In the genomic region with DNA sequence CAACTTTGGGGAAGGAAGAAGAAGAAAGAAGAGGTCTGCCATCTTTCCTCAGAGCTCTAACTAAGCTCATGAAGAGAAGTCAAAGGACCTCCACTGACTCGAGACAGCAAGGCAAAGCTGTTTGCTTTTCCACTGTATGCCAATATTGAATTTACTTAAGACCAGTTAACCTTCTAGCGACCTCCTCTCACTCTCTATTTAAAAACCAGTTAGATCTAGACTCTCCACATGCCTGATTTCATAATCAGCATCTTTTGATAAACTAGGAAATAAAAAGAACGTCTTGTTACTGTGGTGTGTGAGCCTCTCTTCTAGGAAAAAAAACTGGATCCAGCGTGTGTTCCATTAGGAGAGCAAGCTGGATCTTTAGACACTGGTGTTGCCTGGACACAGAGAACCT, we compare ENCODE assay signal across 16 mouse cellular contexts. TPM values are rescaled to one million over a fixed set of nuclear protein-coding genes. Genes with fewer than 3 reads are reported as not detected.
DNase-seq lines count a peak whose midpoint lies in the region; ATAC-seq lines count a peak whose summit lies in the region.
"Had no signal": no experiment of that assay in that cellular context is flagged by ENCODE, and none has a peak within 500 bp of the region (broad histone marks: within the 10 kb centered on the region; RNA-seq: fewer than 3 reads in every experiment).

No protein-coding gene starts in this region.

- H3K4me3 ChIP-seq in heart, embryonic 12.5 days = no peak overlapping the region
- no peak overlapping the region for H3K4me3 ChIP-seq in limb, embryonic 15.5 days
- H3K4me3 ChIP-seq in limb, embryonic 10.5 days = no peak overlapping the region
- H3K4me3 ChIP-seq in liver, embryonic 11.5 days (ENCODE audit: low read depth, low read length) = no peak overlapping the region
- peak overlapping the region; percentile 42 for H3K4me3 ChIP-seq in liver, embryonic 16.5 days (ENCODE audit: low read depth, low read length)
- H3K4me3 ChIP-seq: embryonic facial prominence, embryonic 13.5 days; layer of hippocampus, adult 2 months; limb, embryonic 12.5 days had no signal

- intact Hi-C loops in heart, postnatal 14 days (cut with DNase I) = no loop called here

- 39% methylated on average over 4 of the region's 4 CpGs for WGBS in heart, embryonic 12.5 days
- WGBS in limb, embryonic 15.5 days = 45% methylated on average over 4 of the region's 4 CpGs
- 77% methylated on average over 4 of the region's 4 CpGs for WGBS in limb, embryonic 10.5 days
- WGBS in liver, embryonic 11.5 days = 56% methylated on average over 4 of the region's 4 CpGs
- WGBS in liver, embryonic 16.5 days (ENCODE audit: insufficient replicate concordance) = 39% methylated on average over 4 of the region's 4 CpGs

- ATAC-seq in heart, embryonic 12.5 days (ENCODE audit: insufficient number of reproducible peaks, low FRiP score) = no peak
- no peak for ATAC-seq in limb, embryonic 15.5 days (ENCODE audit: insufficient number of reproducible peaks, low FRiP score, low TSS enrichment, low read depth)
- ATAC-seq in liver, embryonic 11.5 days (replicated peaks; ENCODE audit: low FRiP score) = no peak
- ATAC-seq in liver, embryonic 16.5 days (ENCODE audit: low read depth) = no peak
- ATAC-seq: hindbrain, embryonic 16.5 days had no signal

- DNase-seq in heart, postnatal 14 days = no peak
- DNase-seq in limb, embryonic 10.5 days (ENCODE audit: low spot score) = no peak
- no peak for DNase-seq in liver, embryonic 11.5 days (ENCODE audit: low spot score)
- DNase-seq in urinary bladder, postnatal 10 days (ENCODE audit: low spot score) = no peak
- no peak for DNase-seq in neural tube, embryonic 10.5 days (ENCODE audit: extremely low spot score, low spot score)
- DNase-seq: adrenal gland, adult 2 months; cerebellum, adult 18-20 months; thymus, postnatal 14 days had no signal

- H3K4me1 ChIP-seq in heart, embryonic 12.5 days (replicated peaks) = peaks cover 85% of the 10 kb centered on the region
- H3K4me1 ChIP-seq in limb, embryonic 15.5 days = peaks cover 85% of the 10 kb centered on the region
- H3K4me1 ChIP-seq in limb, embryonic 10.5 days = peaks cover 77% of the 10 kb centered on the region
- peaks cover 91% of the 10 kb centered on the region for H3K4me1 ChIP-seq in liver, embryonic 11.5 days (replicated peaks; ENCODE audit: control insufficient read depth, insufficient read depth, low read length)
- peaks cover 94% of the 10 kb centered on the region for H3K4me1 ChIP-seq in liver, embryonic 16.5 days (ENCODE audit: control insufficient read depth, low read depth, low read length)

- no peaks in the 10 kb centered on the region for H3K36me3 ChIP-seq in heart, embryonic 12.5 days
- no peaks in the 10 kb centered on the region for H3K36me3 ChIP-seq in limb, embryonic 15.5 days
- H3K36me3 ChIP-seq in limb, embryonic 10.5 days = no peaks in the 10 kb centered on the region
- no peaks in the 10 kb centered on the region; the same call in 1 of the 2 replicates for H3K36me3 ChIP-seq in liver, embryonic 11.5 days (ENCODE audit: control insufficient read depth, insufficient read depth, low read length)
- peaks cover 3% of the 10 kb centered on the region for H3K36me3 ChIP-seq in liver, embryonic 16.5 days (ENCODE audit: control insufficient read depth, insufficient read depth)
- H3K36me3 ChIP-seq: embryonic facial prominence, embryonic 13.5 days; limb, embryonic 12.5 days had no signal

- H3K4me2 ChIP-seq in heart, embryonic 12.5 days = peak overlapping the region; percentile 44; the same call in 1 of the 2 replicates
- no peak overlapping the region for H3K4me2 ChIP-seq in limb, embryonic 15.5 days
- H3K4me2 ChIP-seq in liver, embryonic 11.5 days = peak overlapping the region; percentile 62
- H3K4me2 ChIP-seq in liver, embryonic 16.5 days (ENCODE audit: low read depth, low read length) = peak overlapping the region; percentile 64
- H3K4me2 ChIP-seq: limb, embryonic 12.5 days had no signal

- H3K27ac ChIP-seq in heart, embryonic 12.5 days (ENCODE audit: poor library complexity, severe bottlenecking) = no peak overlapping the region; the same call in 1 of the 2 replicates
- H3K27ac ChIP-seq in limb, embryonic 15.5 days = peak overlapping the region; percentile 14; the same call in 1 of the 2 replicates
- H3K27ac ChIP-seq in limb, embryonic 10.5 days = no peak overlapping the region
- H3K27ac ChIP-seq in liver, embryonic 11.5 days (ENCODE audit: low read depth, low read length) = peak overlapping the region; percentile 95
- H3K27ac ChIP-seq in liver, embryonic 16.5 days (ENCODE audit: low read length) = peak overlapping the region; percentile 97

- no peaks in the 10 kb centered on the region for H3K27me3 ChIP-seq in heart, embryonic 12.5 days (replicated peaks)
- no peaks in the 10 kb centered on the region for H3K27me3 ChIP-seq in limb, embryonic 15.5 days
- H3K27me3 ChIP-seq in limb, embryonic 10.5 days (ENCODE audit: low read depth, poor library complexity, severe bottlenecking) = no peaks in the 10 kb centered on the region
- H3K27me3 ChIP-seq in liver, embryonic 11.5 days (replicated peaks; ENCODE audit: control insufficient read depth, insufficient read depth, low read length) = no peaks in the 10 kb centered on the region
- H3K27me3 ChIP-seq in liver, embryonic 16.5 days (ENCODE audit: control insufficient read depth, insufficient read depth, low read depth, low read length) = no peaks in the 10 kb centered on the region
- H3K27me3 ChIP-seq: embryonic facial prominence, embryonic 13.5 days; limb, embryonic 12.5 days had no signal

- H3K9ac ChIP-seq in heart, embryonic 12.5 days = no peak overlapping the region
- H3K9ac ChIP-seq in limb, embryonic 15.5 days = no peak overlapping the region
- H3K9ac ChIP-seq in liver, embryonic 11.5 days (ENCODE audit: low read depth, low read length) = peak overlapping the region; percentile 61
- peak overlapping the region; percentile 61 for H3K9ac ChIP-seq in liver, embryonic 16.5 days (ENCODE audit: low read depth, low read length)
- H3K9ac ChIP-seq: embryonic facial prominence, embryonic 13.5 days; limb, embryonic 12.5 days had no signal

- H3K9me3 ChIP-seq in heart, embryonic 12.5 days (replicated peaks) = no peaks in the 10 kb centered on the region
- H3K9me3 ChIP-seq in limb, embryonic 15.5 days = no peaks in the 10 kb centered on the region
- no peaks in the 10 kb centered on the region for H3K9me3 ChIP-seq in limb, embryonic 10.5 days (replicated peaks)
- H3K9me3 ChIP-seq in liver, embryonic 11.5 days (ENCODE audit: control insufficient read depth, low read length) = no peaks in the 10 kb centered on the region
- no peaks in the 10 kb centered on the region for H3K9me3 ChIP-seq in liver, embryonic 16.5 days (replicated peaks; ENCODE audit: control insufficient read depth, low read length)
- H3K9me3 ChIP-seq: embryonic facial prominence, embryonic 13.5 days; G1E; limb, embryonic 12.5 days had no signal

RNA-seq across cellular contexts. Expression of gene Foxo3, which starts 28.4 kb away (rescaled TPM):
- polyA plus RNA-seq in heart, embryonic 12.5 days (2016; fragmentation: Nextera tagmentation; extraction: Ambion mirVana) = 4.5 and 5.8 TPM in 2 replicates
- 10 to 100 TPM; 78.4 to 83.4 TPM for total RNA-seq in heart, postnatal 14 days (2021)
- 9.0 and 10.2 TPM in 2 replicates for polyA plus RNA-seq in limb, embryonic 15.5 days (2015; fragmentation: Nextera tagmentation; extraction: Ambion mirVana)
- 2.3 and 3.8 TPM in 2 replicates for polyA plus RNA-seq in limb, embryonic 10.5 days (2016; fragmentation: Nextera tagmentation; extraction: Ambion mirVana)
- polyA plus RNA-seq in liver, embryonic 11.5 days (2014; fragmentation: Nextera tagmentation; extraction: Ambion mirVana) = 11.7 and 12.3 TPM in 2 replicates
- polyA plus RNA-seq in liver, embryonic 16.5 days (2015; fragmentation: Nextera tagmentation; extraction: Ambion mirVana) = 12.7 and 13.7 TPM in 2 replicates

Comparison
In these comparisons a context has a peak if more than half of its experiments do, and no peak if none do; other contexts are left out.
1. H3K27ac ChIP-seq: peak in limb, embryonic 15.5 days (single experiment), liver, embryonic 11.5 days (single experiment) and liver, embryonic 16.5 days (single experiment); none in heart, embryonic 12.5 days (single experiment) and limb, embryonic 10.5 days (single experiment).
2. H3K9ac ChIP-seq: peak in liver, embryonic 11.5 days (single experiment) and liver, embryonic 16.5 days (single experiment); none in heart, embryonic 12.5 days (single experiment) and limb, embryonic 15.5 days (single experiment).